Mouse (Mus musculus): Measurements from ENCODE around the gene Cyb5b.

GRCm38 (mm10) chr8:107137591-107137990, 12.8 kb upstream of the Cyb5b start:
- TF ChIP-seq CTCF (IDR thresholded peaks at IDR 0.05; ENCODE audit: extremely low read depth, insufficient read depth, low read length) (no peak), POLR2A (IDR thresholded peaks at IDR 0.05; ENCODE audit: extremely low read depth, insufficient read depth, low read length) (no peak)
